Mouse (Mus musculus): ENCODE results near the gene Kcnmb3. TPM values are rescaled to one million over a fixed set of nuclear protein-coding genes. Genes with fewer than 3 reads are reported as not detected.

Gene Kcnmb3
- polyA plus RNA-seq, 1 experiment from 2014 or later = 0.09 TPM

GRCm38 (mm10) chr3:32490076-32490927 lies 1.7 kb downstream of the Kcnmb3 start:
- no peak for ATAC-seq
- H3K9ac ChIP-seq (replicated peaks) = no peak overlapping the region
- H3K4me1 ChIP-seq (replicated peaks) = peaks cover 5% of the 10 kb centered on the region
- H3K4me2 ChIP-seq (replicated peaks) = no peak overlapping the region
- WGBS = 85% methylated on average over 15 of the region's 15 CpGs
- no peak overlapping the region for H3K4me3 ChIP-seq (replicated peaks)
- no peaks in the 10 kb centered on the region for H3K27me3 ChIP-seq
- H3K36me3 ChIP-seq = no peaks in the 10 kb centered on the region
- H3K9me3 ChIP-seq = no peaks in the 10 kb centered on the region
- no peak overlapping the region for H3K27ac ChIP-seq

GRCm38 (mm10) chr3:32488172-32488571 lies 3.9 kb downstream of the Kcnmb3 start:
- ATAC-seq = no peak
- H3K27me3 ChIP-seq = no peaks in the 10 kb centered on the region
- 83% methylated on average over 6 of the region's 6 CpGs for WGBS

GRCm38 (mm10) chr3:32486543-32486942 lies 5.5 kb downstream of the Kcnmb3 start:
- no peak overlapping the region for H3K9ac ChIP-seq (replicated peaks)
- no peak overlapping the region for H3K4me2 ChIP-seq (replicated peaks)
- ATAC-seq = no peak
- no peak overlapping the region for H3K4me3 ChIP-seq (replicated peaks)
- no peaks in the 10 kb centered on the region for H3K27me3 ChIP-seq
- H3K36me3 ChIP-seq = no peaks in the 10 kb centered on the region
- H3K4me1 ChIP-seq (replicated peaks) = no peaks in the 10 kb centered on the region
- H3K27ac ChIP-seq = no peak overlapping the region
- 83% methylated on average over 4 of the region's 4 CpGs for WGBS
- H3K9me3 ChIP-seq = no peaks in the 10 kb centered on the region

More at GRCm38 (mm10) chr3:32488172-32488571, 3.9 kb downstream of the Kcnmb3 start:
- no peak overlapping the region for H3K4me2 ChIP-seq (replicated peaks)
- no peak overlapping the region for H3K9ac ChIP-seq (replicated peaks)
- H3K27ac ChIP-seq = no peak overlapping the region
- H3K36me3 ChIP-seq = no peaks in the 10 kb centered on the region
- H3K4me1 ChIP-seq (replicated peaks) = no peaks in the 10 kb centered on the region
- no peak overlapping the region for H3K4me3 ChIP-seq (replicated peaks)
- H3K9me3 ChIP-seq = no peaks in the 10 kb centered on the region

- ATAC-seq = no peak
- Histone ChIP-seq H3K9me3 (no peaks in the 10 kb centered on the region), H3K9ac (replicated peaks) (no peak overlapping the region), H3K36me3 (no peaks in the 10 kb centered on the region), H3K4me2 (replicated peaks) (no peak overlapping the region), H3K27ac (no peak overlapping the region), H3K4me1 (replicated peaks) (no peaks in the 10 kb centered on the region), H3K4me3 (replicated peaks) (no peak overlapping the region), H3K27me3 (no peaks in the 10 kb centered on the region)
- 84% methylated on average over 3 of the region's 3 CpGs for WGBS
Measured at GRCm38 (mm10) chr3:32483035-32483434, 9.0 kb downstream of the Kcnmb3 start.

GRCm38 (mm10) chr3:32479961-32480360 lies 12.1 kb downstream of the Kcnmb3 start:
- Histone ChIP-seq H3K27ac (no peak overlapping the region), H3K4me3 (replicated peaks) (no peak overlapping the region), H3K36me3 (no peaks in the 10 kb centered on the region), H3K4me1 (replicated peaks) (no peaks in the 10 kb centered on the region), H3K4me2 (replicated peaks) (no peak overlapping the region), H3K27me3 (no peaks in the 10 kb centered on the region), H3K9me3 (no peaks in the 10 kb centered on the region), H3K9ac (replicated peaks) (no peak overlapping the region)
- ATAC-seq = no peak
- WGBS = 89% methylated on average over 7 of the region's 7 CpGs

GRCm38 (mm10) chr3:32473184-32473583 lies 18.8 kb downstream of the Kcnmb3 start:
- no peak overlapping the region for H3K4me2 ChIP-seq (replicated peaks)
- H3K36me3 ChIP-seq = no peaks in the 10 kb centered on the region
- H3K9ac ChIP-seq (replicated peaks) = no peak overlapping the region
- H3K4me3 ChIP-seq (replicated peaks) = no peak overlapping the region
- no peak overlapping the region for H3K27ac ChIP-seq
- H3K4me1 ChIP-seq (replicated peaks) = no peaks in the 10 kb centered on the region; the same call in 1 of the 2 replicates
- H3K27me3 ChIP-seq = no peaks in the 10 kb centered on the region
- H3K9me3 ChIP-seq = no peaks in the 10 kb centered on the region
- no peak for ATAC-seq
- 85% methylated on average over 10 of the region's 10 CpGs for WGBS

GRCm38 (mm10) chr3:32472191-32472900 lies 19.7 kb downstream of the Kcnmb3 start:
- Histone ChIP-seq H3K4me1 (replicated peaks) (no peaks in the 10 kb centered on the region; the same call in 1 of the 2 replicates), H3K27me3 (no peaks in the 10 kb centered on the region), H3K9me3 (no peaks in the 10 kb centered on the region), H3K4me2 (replicated peaks) (no peak overlapping the region), H3K36me3 (peaks cover under 1% of the 10 kb centered on the region; the same call in 1 of the 2 replicates), H3K27ac (no peak overlapping the region), H3K4me3 (replicated peaks) (no peak overlapping the region), H3K9ac (replicated peaks) (no peak overlapping the region)
- 79% methylated on average over 14 of the region's 14 CpGs for WGBS
- ATAC-seq = no peak

GRCm38 (mm10) chr3:32471098-32471497 lies 20.9 kb downstream of the Kcnmb3 start:
- Histone ChIP-seq H3K27me3 (no peaks in the 10 kb centered on the region), H3K4me1 (replicated peaks) (no peaks in the 10 kb centered on the region; the same call in 1 of the 2 replicates), H3K36me3 (peaks cover 11% of the 10 kb centered on the region; the same call in 1 of the 2 replicates), H3K9ac (replicated peaks) (no peak overlapping the region), H3K4me2 (replicated peaks) (no peak overlapping the region), H3K27ac (no peak overlapping the region), H3K9me3 (no peaks in the 10 kb centered on the region), H3K4me3 (replicated peaks) (no peak overlapping the region)
- 0 out of 2 replicates have a peak, but pooled peaks have one; percentile 30 for ATAC-seq
- WGBS = 93% methylated on average over 6 of the region's 6 CpGs

- no peak for ATAC-seq
- H3K4me1 ChIP-seq (replicated peaks) = no peaks in the 10 kb centered on the region; the same call in 1 of the 2 replicates
- H3K36me3 ChIP-seq = peaks cover 11% of the 10 kb centered on the region; the same call in 1 of the 2 replicates
- H3K9ac ChIP-seq (replicated peaks) = no peak overlapping the region
- H3K4me2 ChIP-seq (replicated peaks) = no peak overlapping the region
- no peaks in the 10 kb centered on the region for H3K27me3 ChIP-seq
- H3K9me3 ChIP-seq = no peaks in the 10 kb centered on the region
- WGBS = 82% methylated on average over 7 of the region's 7 CpGs
- no peak overlapping the region for H3K27ac ChIP-seq
- H3K4me3 ChIP-seq (replicated peaks) = no peak overlapping the region
Measured at GRCm38 (mm10) chr3:32470449-32470848, 21.6 kb downstream of the Kcnmb3 start.

- WGBS = 80% methylated on average over 4 of the region's 4 CpGs
- H3K9ac ChIP-seq (replicated peaks) = no peak overlapping the region
- H3K27me3 ChIP-seq = no peaks in the 10 kb centered on the region
- no peak overlapping the region for H3K27ac ChIP-seq
- ATAC-seq = no peak
- no peaks in the 10 kb centered on the region; the same call in 1 of the 2 replicates for H3K4me1 ChIP-seq (replicated peaks)
- H3K9me3 ChIP-seq = no peaks in the 10 kb centered on the region
- peaks cover 20% of the 10 kb centered on the region for H3K36me3 ChIP-seq
- no peak overlapping the region for H3K4me2 ChIP-seq (replicated peaks)
- no peak overlapping the region for H3K4me3 ChIP-seq (replicated peaks)
Measured at GRCm38 (mm10) chr3:32468411-32468810, 23.6 kb downstream of the Kcnmb3 start.

- Histone ChIP-seq H3K36me3 (peaks cover 29% of the 10 kb centered on the region), H3K27me3 (no peaks in the 10 kb centered on the region), H3K9ac (replicated peaks) (no peak overlapping the region), H3K4me1 (replicated peaks) (no peaks in the 10 kb centered on the region), H3K4me3 (replicated peaks) (no peak overlapping the region), H3K27ac (no peak overlapping the region), H3K9me3 (no peaks in the 10 kb centered on the region), H3K4me2 (replicated peaks) (no peak overlapping the region)
- 92% methylated on average over 4 of the region's 4 CpGs for WGBS
- ATAC-seq = no peak
Measured at GRCm38 (mm10) chr3:32467321-32467720, 24.7 kb downstream of the Kcnmb3 start.

- ATAC-seq = no peak
- Histone ChIP-seq H3K27ac (no peak overlapping the region), H3K9ac (replicated peaks) (no peak overlapping the region), H3K4me3 (replicated peaks) (no peak overlapping the region), H3K4me2 (replicated peaks) (no peak overlapping the region), H3K36me3 (peaks cover 86% of the 10 kb centered on the region), H3K27me3 (no peaks in the 10 kb centered on the region), H3K4me1 (replicated peaks) (no peaks in the 10 kb centered on the region), H3K9me3 (no peaks in the 10 kb centered on the region)
- 64% methylated on average over 4 of the region's 4 CpGs for WGBS
Measured at GRCm38 (mm10) chr3:32459777-32460176, 32.3 kb downstream of the Kcnmb3 start.
